Mouse (Mus musculus) embryonic facial prominence, embryonic 10.5 days (tissue): ENCODE results near the gene Grasp. TPM values are rescaled to one million over a fixed set of nuclear protein-coding genes. Genes with fewer than 3 reads are reported as not detected.

Experiments used
- DNase-seq: peaks from one replicate; pipeline ENCODE4 v3.0.0-alpha.2; 2017; ENCODE audit warnings: low spot score
- H3K27ac ChIP-seq: fragments of 300-500 bp; sonication (generic); replicated peaks from 2 replicates; pipeline ENCODE4 v1.5.1; 2016; ENCODE audit warnings: mild to moderate bottlenecking
- H3K27me3 ChIP-seq: fragments of 300-500 bp; sonication (generic); replicated peaks from 2 replicates; pipeline ENCODE4 v1.6.1; 2016; ENCODE audit warnings: low read depth, mild to moderate bottlenecking; ENCODE audit not compliant: poor library complexity, severe bottlenecking
- H3K36me3 ChIP-seq: fragments of 300-500 bp; sonication (generic); replicated peaks from 2 replicates; pipeline ENCODE4 v1.6.1; 2016; ENCODE audit warnings: mild to moderate bottlenecking, moderate library complexity
- H3K4me1 ChIP-seq: fragments of 300-500 bp; sonication (generic); 2 replicates; pipeline ENCODE4 v1.6.1; 2016
- H3K4me3 ChIP-seq: fragments of 300-500 bp; sonication (generic); 2 replicates; pipeline ENCODE4 v1.5.1; 2016; ENCODE audit warnings: mild to moderate bottlenecking, moderate library complexity
- H3K9me3 ChIP-seq: fragments of 300-500 bp; sonication (generic); 2 replicates; pipeline ENCODE4 v1.6.1; 2016; ENCODE audit warnings: mild to moderate bottlenecking
- WGBS: fragments of 180-500 bp; shearing (Covaris S2); methylation state at CpG from one replicate; pipeline ENCODE4 v1.1.7; 2016; 5-methylcytosine and 5-hydroxymethylcytosine counted together
- polyA plus RNA-seq: library from polyadenylated mRNA; unstranded; fragments of >200 nt; fragmentation: Nextera tagmentation; extraction: Ambion mirVana; gene quantifications from 2 replicates; pipeline ENCODE4 v1.2.1, GENCODE M21; 2016

Gene Grasp
- polyA plus RNA-seq, 1 experiment from 2014 or later, result 6.7 TPM

- Histone ChIP-seq H3K4me3 (no peak overlapping the region), H3K27me3 (peaks cover 12% of the 10 kb centered on the region), H3K36me3 (0 out of 2 replicates have a peak, but pooled peaks cover 7% of the 10 kb centered on the region), H3K27ac (no peak overlapping the region), H3K9me3 (no peaks in the 10 kb centered on the region), H3K4me1 (peaks cover 57% of the 10 kb centered on the region)
- DNase-seq, result no peak
- 87% methylated on average over 3 of the region's 3 CpGs for WGBS
Measured at GRCm38 (mm10) chr15:101259922-101260321, 35.9 kb downstream of the Grasp start.

GRCm38 (mm10) chr15:101260387-101260786 lies 36.4 kb downstream of the Grasp start:
- DNase-seq, result no peak
- H3K27me3 ChIP-seq, result peaks cover 16% of the 10 kb centered on the region
- H3K9me3 ChIP-seq, result no peaks in the 10 kb centered on the region
- peak overlapping the region; percentile 48; the same call in 1 of the 2 replicates for H3K27ac ChIP-seq
- no peak overlapping the region for H3K4me3 ChIP-seq
- WGBS, result 44% methylated on average over 10 of the region's 10 CpGs
- 0 out of 2 replicates have a peak, but pooled peaks cover 7% of the 10 kb centered on the region for H3K36me3 ChIP-seq
- H3K4me1 ChIP-seq, result peaks cover 56% of the 10 kb centered on the region

GRCm38 (mm10) chr15:101260874-101261622 lies 37.1 kb downstream of the Grasp start:
- H3K4me3 ChIP-seq, result no peak overlapping the region
- H3K36me3 ChIP-seq, result 0 out of 2 replicates have a peak, but pooled peaks cover 7% of the 10 kb centered on the region
- peak overlapping the region; percentile 72 for H3K27ac ChIP-seq
- no peaks in the 10 kb centered on the region for H3K9me3 ChIP-seq
- peaks cover 55% of the 10 kb centered on the region for H3K4me1 ChIP-seq
- peaks cover 23% of the 10 kb centered on the region for H3K27me3 ChIP-seq
- WGBS, result 61% methylated on average over 13 of the region's 13 CpGs
- no peak for DNase-seq

- no peak overlapping the region for H3K4me3 ChIP-seq
- peaks cover 58% of the 10 kb centered on the region for H3K4me1 ChIP-seq
- peak overlapping the region; percentile 30; the same call in 1 of the 2 replicates for H3K27ac ChIP-seq
- no peaks in the 10 kb centered on the region for H3K9me3 ChIP-seq
- 55% methylated on average over 5 of the region's 5 CpGs for WGBS
- no peak for DNase-seq
- H3K27me3 ChIP-seq, result peaks cover 38% of the 10 kb centered on the region
- H3K36me3 ChIP-seq, result 0 out of 2 replicates have a peak, but pooled peaks cover 7% of the 10 kb centered on the region
Measured at GRCm38 (mm10) chr15:101262502-101262901, 38.5 kb downstream of the Grasp start.

GRCm38 (mm10) chr15:101266132-101266963 lies 42.4 kb downstream of the Grasp start:
- Histone ChIP-seq H3K27me3 (peaks cover 50% of the 10 kb centered on the region), H3K9me3 (no peaks in the 10 kb centered on the region), H3K4me3 (peak overlapping the region; percentile 67), H3K36me3 (peaks cover 15% of the 10 kb centered on the region), H3K27ac (peak overlapping the region; percentile 81), H3K4me1 (peaks cover 56% of the 10 kb centered on the region)
- WGBS, result 1% methylated on average over 57 of the region's 57 CpGs
- peak; percentile 92 for DNase-seq

GRCm38 (mm10) chr15:101267053-101268032 lies 43.4 kb downstream of the Grasp start:
- peak overlapping the region; percentile 67 for H3K4me3 ChIP-seq
- H3K36me3 ChIP-seq, result peaks cover 24% of the 10 kb centered on the region
- H3K4me1 ChIP-seq, result peaks cover 47% of the 10 kb centered on the region
- peak overlapping the region; percentile 81 for H3K27ac ChIP-seq
- peaks cover 50% of the 10 kb centered on the region for H3K27me3 ChIP-seq
- WGBS, result 5% methylated on average over 25 of the region's 25 CpGs
- peak; percentile 18 for DNase-seq
- no peaks in the 10 kb centered on the region for H3K9me3 ChIP-seq

DNA sequence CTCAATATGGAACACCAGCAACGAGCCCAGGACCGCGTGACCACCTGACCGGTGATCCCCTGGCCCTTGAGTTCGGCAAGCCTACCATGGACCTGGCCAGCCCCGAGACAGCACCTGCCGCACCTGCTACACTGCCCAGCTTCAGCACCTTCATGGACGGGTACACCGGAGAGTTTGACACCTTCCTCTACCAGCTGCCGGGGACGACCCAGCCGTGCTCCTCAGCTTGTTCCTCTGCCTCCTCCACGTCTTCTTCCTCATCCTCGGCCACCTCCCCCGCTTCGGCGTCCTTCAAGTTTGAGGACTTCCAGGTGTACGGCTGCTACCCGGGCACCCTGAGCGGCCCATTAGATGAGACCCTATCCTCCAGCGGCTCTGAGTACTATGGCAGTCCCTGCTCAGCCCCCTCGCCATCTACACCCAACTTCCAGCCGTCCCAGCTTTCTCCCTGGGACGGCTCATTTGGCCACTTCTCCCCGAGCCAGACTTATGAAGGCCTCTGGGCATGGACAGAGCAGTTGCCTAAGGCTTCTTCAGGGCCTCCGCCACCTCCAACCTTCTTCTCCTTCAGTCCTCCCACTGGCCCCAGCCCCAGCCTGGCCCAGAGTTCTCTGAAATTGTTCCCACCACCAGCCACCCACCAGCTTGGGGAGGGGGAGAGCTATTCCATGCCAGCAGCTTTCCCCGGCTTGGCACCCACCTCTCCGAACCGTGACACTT lies 46.3 kb downstream of the Grasp start:
- Histone ChIP-seq H3K9me3 (no peaks in the 10 kb centered on the region), H3K27me3 (peaks cover 35% of the 10 kb centered on the region)
- 93% methylated on average over 29 of the region's 29 CpGs for WGBS

GRCm38 (mm10) chr15:101271107-101271506 lies 47.1 kb downstream of the Grasp start:
- Histone ChIP-seq H3K4me3 (no peak overlapping the region), H3K27me3 (peaks cover 27% of the 10 kb centered on the region), H3K9me3 (no peaks in the 10 kb centered on the region), H3K36me3 (peaks cover 49% of the 10 kb centered on the region), H3K4me1 (peaks cover 33% of the 10 kb centered on the region), H3K27ac (no peak overlapping the region)
- DNase-seq, result no peak
- WGBS, result 77% methylated on average over 3 of the region's 3 CpGs

More for the DNA sequence above, 46.3 kb downstream of the Grasp start:
- peaks cover 49% of the 10 kb centered on the region for H3K36me3 ChIP-seq
- H3K4me3 ChIP-seq, result no peak overlapping the region
- peaks cover 40% of the 10 kb centered on the region for H3K4me1 ChIP-seq
- DNase-seq, result no peak
- no peak overlapping the region for H3K27ac ChIP-seq

DNA sequence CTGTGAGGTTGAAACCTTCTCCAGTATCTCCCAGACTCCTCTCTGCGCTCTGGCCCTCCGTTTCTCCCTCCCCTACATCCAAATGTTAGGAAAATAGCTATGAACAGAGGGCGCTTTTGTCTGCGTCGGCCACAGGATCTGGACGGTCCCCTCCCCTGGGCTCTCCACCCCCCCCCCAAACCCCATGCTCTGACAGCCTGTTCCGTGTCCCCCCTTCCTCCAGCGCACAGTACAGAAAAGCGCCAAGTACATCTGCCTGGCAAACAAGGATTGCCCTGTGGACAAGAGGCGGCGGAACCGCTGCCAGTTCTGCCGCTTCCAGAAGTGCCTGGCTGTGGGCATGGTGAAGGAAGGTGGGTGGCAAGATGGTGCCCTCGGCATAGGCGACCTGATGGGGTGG lies 47.5 kb downstream of the Grasp start:
- Histone ChIP-seq H3K27me3 (peaks cover 23% of the 10 kb centered on the region), H3K4me3 (no peak overlapping the region), H3K4me1 (peaks cover 30% of the 10 kb centered on the region), H3K36me3 (peaks cover 49% of the 10 kb centered on the region), H3K9me3 (no peaks in the 10 kb centered on the region), H3K27ac (no peak overlapping the region)
- WGBS, result 78% methylated on average over 15 of the region's 15 CpGs
- no peak for DNase-seq

- H3K27me3 ChIP-seq, result no peaks in the 10 kb centered on the region
- WGBS, result 78% methylated on average over 6 of the region's 6 CpGs
Measured at GRCm38 (mm10) chr15:101274380-101274779, 50.4 kb downstream of the Grasp start.

GRCm38 (mm10) chr15:101277351-101277899 lies 53.4 kb downstream of the Grasp start:
- WGBS, result 27% methylated on average over 11 of the region's 11 CpGs
- Histone ChIP-seq H3K36me3 (peaks cover 24% of the 10 kb centered on the region), H3K27me3 (no peaks in the 10 kb centered on the region), H3K9me3 (no peaks in the 10 kb centered on the region), H3K4me1 (peaks cover 32% of the 10 kb centered on the region), H3K27ac (peak overlapping the region; percentile 68), H3K4me3 (0 out of 2 replicates have a peak overlapping the region, but pooled peaks have one; percentile 0)
- peak; percentile 54 for DNase-seq

More at GRCm38 (mm10) chr15:101274380-101274779, 50.4 kb downstream of the Grasp start:
- no peak for DNase-seq
- H3K27ac ChIP-seq, result no peak overlapping the region
- peaks cover 31% of the 10 kb centered on the region for H3K4me1 ChIP-seq
- peaks cover 49% of the 10 kb centered on the region for H3K36me3 ChIP-seq
- no peak overlapping the region for H3K4me3 ChIP-seq
- H3K9me3 ChIP-seq, result no peaks in the 10 kb centered on the region
